Mouse (Mus musculus) bone marrow macrophage, adult 2 months (primary cell): ENCODE data around the gene Fndc3b.
"Not testable (repeated sequence)": the region's sequence is repeated elsewhere in the genome, so short reads cannot be mapped to it uniquely, and the experiment has no call there.

ENCODE experiments used
- CTCF ChIP-seq: IDR thresholded peaks from 2 replicates; pipeline ENCODE4 v1.5.1; 2012; ENCODE audit warnings: low read depth, mild to moderate bottlenecking, low read length, moderate library complexity
- POLR2A ChIP-seq: IDR thresholded peaks from 2 replicates; pipeline ENCODE4 v1.6.1; 2012; ENCODE audit warnings: mild to moderate bottlenecking, low read depth, low read length, borderline replicate concordance

- TF ChIP-seq CTCF, POLR2A: not testable (repeated sequence)
Measured at GRCm38 (mm10) chr3:27477749-27478148, 233.4 kb downstream of the Fndc3b start.
